Mouse (Mus musculus) liver, postnatal 0 days (tissue): ENCODE data around the gene Brms1l.

Source experiments
- CTCF ChIP-seq: sonication (generic); IDR thresholded peaks from 2 replicates; pipeline ENCODE4 v1.5.1; 2016; ENCODE audit warnings: antibody characterized with exemption, low read depth
- EP300 ChIP-seq: IDR thresholded peaks from 2 replicates; pipeline ENCODE4 v1.6.1; 2016; ENCODE audit warnings: antibody characterized with exemption, low read depth, mild to moderate bottlenecking

GRCm38 (mm10) chr12:55885449-55885848, 49.3 kb downstream of the Brms1l start:
- TF ChIP-seq CTCF (no peak), EP300 (no peak)
